Mouse (Mus musculus): Measurements from ENCODE around the gene Olfr247. TPM values are rescaled to one million over a fixed set of nuclear protein-coding genes. Genes with fewer than 3 reads are reported as not detected.
"Not testable (repeated sequence)": the region's sequence is repeated elsewhere in the genome, so short reads cannot be mapped to it uniquely, and the experiment has no call there.

Gene Olfr247
- not detected in 2 replicates for polyA plus RNA-seq (2016; fragmentation: Nextera tagmentation; extraction: Ambion mirVana)

GRCm38 (mm10) chr10:129976040-129976439, at the start of gene Olfr247:
Olfr247 (minus strand) TSS chr10:129976140.
- DNase-seq (ENCODE audit: low spot score); H3K4me1 ChIP-seq (replicated peaks); H3K36me3 ChIP-seq; H3K9me3 ChIP-seq; H3K27ac ChIP-seq; H3K27me3 ChIP-seq (ENCODE audit: insufficient read depth, poor library complexity, severe bottlenecking); H3K4me3 ChIP-seq: not testable (repeated sequence)
- no CpG with 5 or more reads among the region's 2 CpGs for WGBS

- Histone ChIP-seq H3K4me1 (replicated peaks) (no peaks in the 10 kb centered on the region), H3K27me3 (ENCODE audit: insufficient read depth, poor library complexity, severe bottlenecking) (no peaks in the 10 kb centered on the region), H3K36me3 (no peaks in the 10 kb centered on the region), H3K9me3 (no peaks in the 10 kb centered on the region), H3K4me3 (no peak within 1 kb of the TSS), H3K27ac (no peak within 1 kb of the TSS)
- DNase-seq (ENCODE audit: low spot score): no peak
Measured at GRCm38 (mm10) chr10:130012321-130012720, 36.4 kb upstream of the Olfr247 start, which contains the start of gene Olfr820. Olfr820 (plus strand) TSS chr10:130012621.

GRCm38 (mm10) chr10:130005366-130005765, 29.4 kb upstream of the Olfr247 start:
- not testable (repeated sequence) for H3K27me3 ChIP-seq (ENCODE audit: insufficient read depth, poor library complexity, severe bottlenecking); H3K4me3 ChIP-seq; H3K4me1 ChIP-seq (replicated peaks); H3K36me3 ChIP-seq; H3K27ac ChIP-seq; DNase-seq (ENCODE audit: low spot score)
- H3K9me3 ChIP-seq: peaks cover 12% of the 10 kb centered on the region; the same call in 1 of the 2 replicates
- 90% methylated on average over 4 of the region's 4 CpGs for WGBS

- peaks cover 12% of the 10 kb centered on the region; the same call in 1 of the 2 replicates for H3K9me3 ChIP-seq
- not testable (repeated sequence) for DNase-seq (ENCODE audit: low spot score); H3K27ac ChIP-seq; H3K4me1 ChIP-seq (replicated peaks); H3K27me3 ChIP-seq (ENCODE audit: insufficient read depth, poor library complexity, severe bottlenecking); H3K36me3 ChIP-seq; H3K4me3 ChIP-seq
- 89% methylated on average over 4 of the region's 4 CpGs for WGBS
Measured at GRCm38 (mm10) chr10:130004104-130004503, 28.2 kb upstream of the Olfr247 start.

- DNase-seq (ENCODE audit: low spot score); H3K27me3 ChIP-seq (ENCODE audit: insufficient read depth, poor library complexity, severe bottlenecking); H3K4me3 ChIP-seq; H3K36me3 ChIP-seq; H3K9me3 ChIP-seq; H3K27ac ChIP-seq; H3K4me1 ChIP-seq (replicated peaks): not testable (repeated sequence)
- WGBS: no CpG with 5 or more reads among the region's 1 CpGs
Measured at GRCm38 (mm10) chr10:129984962-129985361, 9.0 kb upstream of the Olfr247 start, which contains the start of gene Gm10310. Gm10310 (minus strand) TSS chr10:129985062.

- H3K27ac ChIP-seq; H3K27me3 ChIP-seq (ENCODE audit: insufficient read depth, poor library complexity, severe bottlenecking); H3K9me3 ChIP-seq; H3K4me1 ChIP-seq (replicated peaks); H3K4me3 ChIP-seq; H3K36me3 ChIP-seq; DNase-seq (ENCODE audit: low spot score): not testable (repeated sequence)
- no CpG with 5 or more reads among the region's 3 CpGs for whole genome bisulfite sequencing
Measured at GRCm38 (mm10) chr10:129981867-129982266, 5.9 kb upstream of the Olfr247 start.

- not testable (repeated sequence) for H3K4me3 ChIP-seq; H3K9me3 ChIP-seq; H3K27me3 ChIP-seq (ENCODE audit: insufficient read depth, poor library complexity, severe bottlenecking); H3K4me1 ChIP-seq (replicated peaks); DNase-seq (ENCODE audit: low spot score); H3K36me3 ChIP-seq; H3K27ac ChIP-seq
- no CpG with 5 or more reads among the region's 3 CpGs for WGBS
Measured at GRCm38 (mm10) chr10:129972994-129973393, 2.9 kb downstream of the Olfr247 start.

GRCm38 (mm10) chr10:129967166-129967565, 8.8 kb downstream of the Olfr247 start, which contains the start of gene Olfr819:
Olfr819 (minus strand) TSS chr10:129967266.
- not testable (repeated sequence) for H3K27me3 ChIP-seq (ENCODE audit: insufficient read depth, poor library complexity, severe bottlenecking); H3K36me3 ChIP-seq; H3K9me3 ChIP-seq; H3K4me1 ChIP-seq (replicated peaks); DNase-seq (ENCODE audit: low spot score); H3K27ac ChIP-seq; H3K4me3 ChIP-seq
- WGBS: 84% methylated on average over 2 of the region's 2 CpGs

- 98% methylated on average over 2 of the region's 3 CpGs for WGBS
- H3K9me3 ChIP-seq; H3K36me3 ChIP-seq; H3K27me3 ChIP-seq (ENCODE audit: insufficient read depth, poor library complexity, severe bottlenecking); H3K4me1 ChIP-seq (replicated peaks); H3K27ac ChIP-seq; DNase-seq (ENCODE audit: low spot score); H3K4me3 ChIP-seq: not testable (repeated sequence)
Measured at GRCm38 (mm10) chr10:129966232-129966631, 9.7 kb downstream of the Olfr247 start.

GRCm38 (mm10) chr10:129949000-129949399, 26.9 kb downstream of the Olfr247 start, which contains the start of gene Olfr818:
Olfr818 (minus strand) TSS chr10:129949100.
- H3K27ac ChIP-seq: no peak within 1 kb of the TSS
- WGBS: 95% methylated on average over 2 of the region's 2 CpGs
- H3K27me3 ChIP-seq (ENCODE audit: insufficient read depth, poor library complexity, severe bottlenecking): no peaks in the 10 kb centered on the region
- no peaks in the 10 kb centered on the region for H3K36me3 ChIP-seq
- no peak within 1 kb of the TSS for H3K4me3 ChIP-seq
- no peaks in the 10 kb centered on the region for H3K9me3 ChIP-seq
- no peaks in the 10 kb centered on the region for H3K4me1 ChIP-seq (replicated peaks)
- no peak for DNase-seq (ENCODE audit: low spot score)

Other genes with a start within 250 kb of the Olfr247 start
- gene Olfr805, start 246.8 kb downstream of the Olfr247 start, polyA plus RNA-seq (2016; fragmentation: Nextera tagmentation; extraction: Ambion mirVana): not detected in 2 replicates
- gene Olfr806, start 234.2 kb downstream of the Olfr247 start, polyA plus RNA-seq (2016; fragmentation: Nextera tagmentation; extraction: Ambion mirVana): not detected in 2 replicates
- not detected in 2 replicates for gene Olfr807, start 218.3 kb downstream of the Olfr247 start, polyA plus RNA-seq (2016; fragmentation: Nextera tagmentation; extraction: Ambion mirVana)
- not detected in 2 replicates for gene Olfr808, start 210.7 kb downstream of the Olfr247 start, polyA plus RNA-seq (2016; fragmentation: Nextera tagmentation; extraction: Ambion mirVana)
- gene Olfr809, start 201.5 kb downstream of the Olfr247 start, polyA plus RNA-seq (2016; fragmentation: Nextera tagmentation; extraction: Ambion mirVana): not detected in 2 replicates
- not detected in 2 replicates for gene Olfr810, start 181.2 kb downstream of the Olfr247 start, polyA plus RNA-seq (2016; fragmentation: Nextera tagmentation; extraction: Ambion mirVana)
- gene Olfr811, start 171.7 kb downstream of the Olfr247 start, polyA plus RNA-seq (2016; fragmentation: Nextera tagmentation; extraction: Ambion mirVana): not detected in 2 replicates
- gene Olfr812, start 130.0 kb downstream of the Olfr247 start, polyA plus RNA-seq (2016; fragmentation: Nextera tagmentation; extraction: Ambion mirVana): not detected in 2 replicates
- not detected in 2 replicates for gene Olfr813, start 120.8 kb downstream of the Olfr247 start, polyA plus RNA-seq (2016; fragmentation: Nextera tagmentation; extraction: Ambion mirVana)
- not detected in 2 replicates for gene Olfr814, start 96.3 kb downstream of the Olfr247 start, polyA plus RNA-seq (2016; fragmentation: Nextera tagmentation; extraction: Ambion mirVana)
- gene Olfr815, start 70.3 kb downstream of the Olfr247 start, polyA plus RNA-seq (2016; fragmentation: Nextera tagmentation; extraction: Ambion mirVana): not detected in 2 replicates
- not detected in 2 replicates for gene Olfr816, start 60.5 kb downstream of the Olfr247 start, polyA plus RNA-seq (2016; fragmentation: Nextera tagmentation; extraction: Ambion mirVana)
- gene Olfr818, start 27.0 kb downstream of the Olfr247 start, polyA plus RNA-seq (2016; fragmentation: Nextera tagmentation; extraction: Ambion mirVana): not detected in 2 replicates
- gene Olfr819, start 8.9 kb downstream of the Olfr247 start, polyA plus RNA-seq (2016; fragmentation: Nextera tagmentation; extraction: Ambion mirVana): not detected in 2 replicates
- not detected in 2 replicates for gene Gm10310, start 8.9 kb upstream of the Olfr247 start, polyA plus RNA-seq (2016; fragmentation: Nextera tagmentation; extraction: Ambion mirVana)
- gene Olfr820, start 36.5 kb upstream of the Olfr247 start, polyA plus RNA-seq (2016; fragmentation: Nextera tagmentation; extraction: Ambion mirVana): not detected in 2 replicates
- gene Olfr821, start 54.2 kb upstream of the Olfr247 start, polyA plus RNA-seq (2016; fragmentation: Nextera tagmentation; extraction: Ambion mirVana): not detected in 2 replicates
- gene Olfr822, start 95.1 kb upstream of the Olfr247 start, polyA plus RNA-seq (2016; fragmentation: Nextera tagmentation; extraction: Ambion mirVana): not detected in 2 replicates
- gene Olfr823, start 139.2 kb upstream of the Olfr247 start, polyA plus RNA-seq (2016; fragmentation: Nextera tagmentation; extraction: Ambion mirVana): not detected in 2 replicates
- gene Olfr824, start 153.9 kb upstream of the Olfr247 start, polyA plus RNA-seq (2016; fragmentation: Nextera tagmentation; extraction: Ambion mirVana): not detected in 2 replicates
- gene Olfr825, start 190.6 kb upstream of the Olfr247 start, polyA plus RNA-seq (2016; fragmentation: Nextera tagmentation; extraction: Ambion mirVana): not detected in 2 replicates
- not detected in 2 replicates for gene Olfr826, start 208.0 kb upstream of the Olfr247 start, polyA plus RNA-seq (2016; fragmentation: Nextera tagmentation; extraction: Ambion mirVana)
- 0.10 TPM in 1 of 2 replicates, not detected in the other for gene Olfr827, start 238.3 kb upstream of the Olfr247 start, polyA plus RNA-seq (2016; fragmentation: Nextera tagmentation; extraction: Ambion mirVana)